In the genomic region with DNA sequence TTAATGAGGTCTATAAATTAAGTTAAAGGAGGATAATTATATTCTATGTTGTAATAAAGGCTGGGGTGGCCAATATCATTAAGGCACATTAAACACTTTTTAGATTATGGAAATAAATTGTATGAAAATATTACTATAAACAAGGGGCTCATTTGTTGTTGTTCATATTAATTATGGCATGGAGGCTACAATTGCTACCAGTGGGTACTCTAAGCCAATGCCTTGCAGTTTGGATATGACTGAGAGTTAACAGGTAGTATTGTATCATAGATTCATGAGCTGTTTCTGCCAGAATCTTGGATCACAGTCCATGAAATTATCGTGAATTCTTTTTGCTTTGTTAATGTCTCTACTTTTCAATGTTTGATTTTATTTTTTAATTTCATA, we compare ENCODE assay signal across 16 mouse cellular contexts.
DNase-seq lines count a peak whose midpoint lies in the region; ATAC-seq and TF ChIP-seq lines count a peak whose summit lies in the region.
"Had no signal": no experiment of that assay in that cellular context is flagged by ENCODE, and none has a peak within 500 bp of the region (broad histone marks: within the 10 kb centered on the region; RNA-seq: fewer than 3 reads in every experiment).

No protein-coding gene starts in this region.

- H3K36me3 ChIP-seq in hindbrain, embryonic 11.5 days (ENCODE audit: control insufficient read depth, insufficient read depth, low read length), result no peaks in the 10 kb centered on the region
- H3K36me3 ChIP-seq in hindbrain, embryonic 10.5 days, result no peaks in the 10 kb centered on the region
- no peaks in the 10 kb centered on the region for H3K36me3 ChIP-seq in hindbrain, embryonic 13.5 days
- no peaks in the 10 kb centered on the region for H3K36me3 ChIP-seq in hindbrain, embryonic 14.5 days (replicated peaks; ENCODE audit: control insufficient read depth, insufficient read depth)
- H3K36me3 ChIP-seq in neural tube, embryonic 14.5 days (ENCODE audit: control insufficient read depth, insufficient read depth, low read length), result no peaks in the 10 kb centered on the region
- no peaks in the 10 kb centered on the region for H3K36me3 ChIP-seq in kidney, adult 2 months (ENCODE audit: control insufficient read depth, insufficient read depth, low read length)
- H3K36me3 ChIP-seq: embryonic facial prominence, embryonic 10.5 days had no signal

- no peaks in the 10 kb centered on the region for H3K4me1 ChIP-seq in hindbrain, embryonic 11.5 days (replicated peaks; ENCODE audit: control insufficient read depth, insufficient read depth, low read length)
- H3K4me1 ChIP-seq in hindbrain, embryonic 10.5 days (replicated peaks), result peaks cover 14% of the 10 kb centered on the region; the same call in 1 of the 2 replicates
- peaks cover 6% of the 10 kb centered on the region; the same call in 1 of the 2 replicates for H3K4me1 ChIP-seq in hindbrain, embryonic 13.5 days (replicated peaks)
- peaks cover 8% of the 10 kb centered on the region for H3K4me1 ChIP-seq in hindbrain, embryonic 14.5 days (replicated peaks; ENCODE audit: control insufficient read depth, insufficient read depth, low read length)
- H3K4me1 ChIP-seq in neural tube, embryonic 14.5 days (ENCODE audit: control insufficient read depth, insufficient read depth, low read length), result 0 out of 2 replicates have a peak, but pooled peaks cover 6% of the 10 kb centered on the region
- H3K4me1 ChIP-seq in kidney, adult 2 months (ENCODE audit: control insufficient read depth, insufficient read depth, low read length), result no peaks in the 10 kb centered on the region

- no peak for TF ChIP-seq CTCF in kidney, adult 2 months (conservative IDR thresholded peaks at IDR 0.05; ENCODE audit: insufficient read depth, insufficient read length, low read depth, low read length)

- H3K9me3 ChIP-seq in hindbrain, embryonic 11.5 days (ENCODE audit: control insufficient read depth, low read length), result no peaks in the 10 kb centered on the region
- no peaks in the 10 kb centered on the region for H3K9me3 ChIP-seq in hindbrain, embryonic 10.5 days
- no peaks in the 10 kb centered on the region for H3K9me3 ChIP-seq in hindbrain, embryonic 13.5 days
- H3K9me3 ChIP-seq in hindbrain, embryonic 14.5 days (ENCODE audit: control insufficient read depth, low read length), result no peaks in the 10 kb centered on the region
- no peaks in the 10 kb centered on the region for H3K9me3 ChIP-seq in neural tube, embryonic 14.5 days (ENCODE audit: control insufficient read depth, low read length)
- H3K9me3 ChIP-seq: embryonic facial prominence, embryonic 10.5 days had no signal

- DNase-seq in hindbrain, embryonic 11.5 days (ENCODE audit: low spot score), result no peak
- DNase-seq in hindbrain, embryonic 10.5 days (ENCODE audit: low spot score), result no peak
- no peak for DNase-seq in hindbrain, embryonic 14.5 days (ENCODE audit: low spot score)
- DNase-seq in kidney, postnatal 10 days, result no peak
- no peak for DNase-seq in kidney, adult 2 months
- DNase-seq: adrenal gland, adult 2 months; adrenal gland, postnatal 25 days; cerebellum, adult 2 months; cerebellum, postnatal 10 days; gastrocnemius, postnatal 36 days; heart, adult 11 months; heart, postnatal 10 days; kidney, adult 11 months had no signal

- H3K27me3 ChIP-seq in hindbrain, embryonic 11.5 days (ENCODE audit: control insufficient read depth, insufficient read depth, low read length), result no peaks in the 10 kb centered on the region
- no peaks in the 10 kb centered on the region for H3K27me3 ChIP-seq in hindbrain, embryonic 10.5 days (ENCODE audit: insufficient read depth, poor library complexity, severe bottlenecking)
- no peaks in the 10 kb centered on the region for H3K27me3 ChIP-seq in hindbrain, embryonic 13.5 days
- no peaks in the 10 kb centered on the region for H3K27me3 ChIP-seq in hindbrain, embryonic 14.5 days (ENCODE audit: control insufficient read depth, insufficient read depth, low read length)
- H3K27me3 ChIP-seq in neural tube, embryonic 14.5 days (ENCODE audit: control insufficient read depth, insufficient read depth, low read length), result no peaks in the 10 kb centered on the region
- no peaks in the 10 kb centered on the region for H3K27me3 ChIP-seq in kidney, adult 2 months (replicated peaks; ENCODE audit: control insufficient read depth, insufficient read depth, low read length)

- no peak overlapping the region for H3K4me2 ChIP-seq in hindbrain, embryonic 11.5 days (replicated peaks; ENCODE audit: low read depth, low read length)
- H3K4me2 ChIP-seq in hindbrain, embryonic 13.5 days, result no peak overlapping the region
- no peak overlapping the region; the same call in 1 of the 2 replicates for H3K4me2 ChIP-seq in hindbrain, embryonic 14.5 days (replicated peaks)
- H3K4me2 ChIP-seq in neural tube, embryonic 14.5 days (ENCODE audit: low read depth, low read length), result no peak overlapping the region

- ATAC-seq in hindbrain, embryonic 11.5 days (ENCODE audit: low FRiP score), result peak; percentile 58
- peak; percentile 76; the same call in 1 of the 2 replicates for ATAC-seq in hindbrain, embryonic 13.5 days (ENCODE audit: low FRiP score)
- ATAC-seq in hindbrain, embryonic 14.5 days (ENCODE audit: low FRiP score), result peak; percentile 73
- ATAC-seq in neural tube, embryonic 14.5 days (ENCODE audit: low read depth), result peak; percentile 85

- no peak overlapping the region for H3K4me3 ChIP-seq in hindbrain, embryonic 11.5 days (ENCODE audit: low read depth, low read length)
- H3K4me3 ChIP-seq in hindbrain, embryonic 10.5 days, result no peak overlapping the region
- H3K4me3 ChIP-seq in hindbrain, embryonic 13.5 days, result no peak overlapping the region
- H3K4me3 ChIP-seq in hindbrain, embryonic 14.5 days (replicated peaks; ENCODE audit: low read length), result no peak overlapping the region
- no peak overlapping the region for H3K4me3 ChIP-seq in neural tube, embryonic 14.5 days (ENCODE audit: low read depth, low read length)
- no peak overlapping the region for H3K4me3 ChIP-seq in kidney, adult 2 months (ENCODE audit: insufficient read depth, low read depth, low read length)
- H3K4me3 ChIP-seq: embryonic facial prominence, embryonic 10.5 days had no signal

- H3K9ac ChIP-seq in hindbrain, embryonic 11.5 days (ENCODE audit: low read depth, low read length), result no peak overlapping the region
- no peak overlapping the region for H3K9ac ChIP-seq in hindbrain, embryonic 13.5 days
- no peak overlapping the region for H3K9ac ChIP-seq in hindbrain, embryonic 14.5 days
- no peak overlapping the region for H3K9ac ChIP-seq in neural tube, embryonic 14.5 days (replicated peaks; ENCODE audit: low read depth, low read length)

- H3K27ac ChIP-seq in hindbrain, embryonic 11.5 days (ENCODE audit: low read depth, low read length), result no peak overlapping the region
- no peak overlapping the region for H3K27ac ChIP-seq in hindbrain, embryonic 10.5 days
- H3K27ac ChIP-seq in hindbrain, embryonic 13.5 days, result no peak overlapping the region
- no peak overlapping the region for H3K27ac ChIP-seq in hindbrain, embryonic 14.5 days
- H3K27ac ChIP-seq in neural tube, embryonic 14.5 days (ENCODE audit: low read depth, low read length), result no peak overlapping the region
- no peak overlapping the region for H3K27ac ChIP-seq in kidney, adult 2 months (ENCODE audit: insufficient read depth, low read depth, low read length)
- H3K27ac ChIP-seq: embryonic facial prominence, embryonic 10.5 days had no signal

- no peak for TF ChIP-seq POLR2A in kidney, adult 2 months (IDR thresholded peaks at IDR 0.05; ENCODE audit: low read depth, low read length)

- 97% methylated on average over 1 of the region's 1 CpGs for WGBS in hindbrain, embryonic 11.5 days
- 94% methylated on average over 1 of the region's 1 CpGs for WGBS in hindbrain, embryonic 10.5 days
- 79% methylated on average over 1 of the region's 1 CpGs for WGBS in hindbrain, embryonic 13.5 days
- 85% methylated on average over 1 of the region's 1 CpGs for WGBS in hindbrain, embryonic 14.5 days
- 59% methylated on average over 1 of the region's 1 CpGs for WGBS in neural tube, embryonic 14.5 days
- WGBS in kidney, adult 2 months, result 88% methylated on average over 1 of the region's 1 CpGs
